Mouse (Mus musculus) ES-E14 (cell line): ENCODE results near the gene Adamts1. TPM values are rescaled to one million over a fixed set of nuclear protein-coding genes. Genes with fewer than 3 reads are reported as not detected.

ENCODE experiments used
- DNase-seq: peaks from one replicate; pipeline ENCODE4 v3.0.0-alpha.2; 2013; ENCODE audit warnings: low read depth, low spot score
- H3K27ac ChIP-seq: 2 replicates; pipeline ENCODE4 v1.5.1; 2012; ENCODE audit warnings: low read depth, mild to moderate bottlenecking, low read length, moderate library complexity, mixed read lengths; ENCODE audit not compliant: poor library complexity, insufficient read depth, severe bottlenecking
- H3K36me3 ChIP-seq: 2 replicates; pipeline ENCODE4 v1.6.1; 2012; ENCODE audit warnings: mild to moderate bottlenecking, low read length, moderate library complexity, mixed read lengths; ENCODE audit not compliant: control insufficient read depth, poor library complexity, insufficient read depth, severe bottlenecking
- H3K4me1 ChIP-seq, 2 experiments: fragments of 150-350 bp in 1 of 2; sonication (generic) in 1 of 2; 2 replicates each; pipeline ENCODE4 v1.6.1; 2012; ENCODE audit warnings: low read length in 2 of 2, mild to moderate bottlenecking in 1 of 2, mixed read lengths in 1 of 2; ENCODE audit not compliant: control insufficient read depth in 2 of 2, insufficient read depth in 2 of 2, poor library complexity in 1 of 2
- H3K4me3 ChIP-seq, 2 experiments: fragments of 150-350 bp in 1 of 2; sonication (generic) in 1 of 2; 2 replicates each; pipeline ENCODE4 v1.5.1; 2012; ENCODE audit warnings: low read length in 2 of 2, low read depth in 1 of 2, mild to moderate bottlenecking in 1 of 2, mixed read lengths in 1 of 2; ENCODE audit not compliant: insufficient read depth in 1 of 2, poor library complexity in 1 of 2, severe bottlenecking in 1 of 2
- H3K9ac ChIP-seq: 2 replicates; pipeline ENCODE4 v1.6.1; 2012; ENCODE audit warnings: low read depth, mild to moderate bottlenecking, low read length, mixed read lengths; ENCODE audit not compliant: poor library complexity, insufficient read depth, severe bottlenecking
- H3K9me3 ChIP-seq: fragments of 150-350 bp; sonication (generic); 2 replicates; pipeline ENCODE4 v1.6.1; 2012; ENCODE audit warnings: low read depth, mild to moderate bottlenecking, low read length; ENCODE audit not compliant: control insufficient read depth, insufficient read depth
- CHD2 ChIP-seq: IDR thresholded peaks from 2 replicates; pipeline ENCODE4 v1.6.1; 2014; ENCODE audit warnings: mild to moderate bottlenecking, low read depth, low read length, inconsistent platforms
- HCFC1 ChIP-seq: IDR thresholded peaks from 2 replicates; pipeline ENCODE4 v1.6.1; 2012; ENCODE audit warnings: low read length, inconsistent platforms, borderline replicate concordance; ENCODE audit not compliant: insufficient read depth
- MAFK ChIP-seq: IDR thresholded peaks from 2 replicates; pipeline ENCODE4 v1.6.1; 2014; ENCODE audit warnings: mild to moderate bottlenecking, low read depth, low read length, inconsistent platforms; ENCODE audit not compliant: insufficient read depth
- ZC3H11A ChIP-seq: IDR thresholded peaks from 2 replicates; pipeline ENCODE4 v1.6.1; 2012; ENCODE audit warnings: low read depth, mild to moderate bottlenecking, inconsistent platforms, low read length, borderline replicate concordance
- ZNF384 ChIP-seq: IDR thresholded peaks from 2 replicates; pipeline ENCODE4 v1.6.1; 2012; ENCODE audit warnings: low read depth, low read length, inconsistent platforms
- in situ Hi-C, 2 experiments: fragments of 600-800 bp; cut with MboI; formaldehyde crosslinking; loops; one replicate each; pipeline ENCODE4 v1.15.1; 2025; ENCODE audit warnings: low sequenced_read_pairs in 2 of 2, inconsistent platforms in 1 of 2; ENCODE audit not compliant: unreplicated experiment in 2 of 2
- total RNA-seq: library from RNA; depleted of rRNA; stranded (reverse); fragments of 300-350 nt; gene quantifications from 2 replicates; pipeline ENCODE4 v1.2.3, GENCODE M21; 2012; rRNA removed

Adamts1 gene
- 7.6 and 8.3 TPM in 2 replicates for total RNA-seq

GRCm38 (mm10) chr16:85802954-85803353, at the start of gene Adamts1:
TSS of gene Adamts1 (minus strand) at chr16:85803113.
- H3K4me1 ChIP-seq, result peaks cover 0 to 1% of the 10 kb centered on the region in 2 experiments; a peak in 1 of 4 replicates
- peak within 1 kb of the TSS; percentile 69 to 84 for H3K4me3 ChIP-seq
- H3K27ac ChIP-seq, result no peak within 1 kb of the TSS
- H3K36me3 ChIP-seq, result peaks cover 3% of the 10 kb centered on the region; the same call in 1 of the 2 replicates
- TF ChIP-seq ZNF384, result no peak
- peak; percentile 29; the same call in 1 of the 2 replicates for TF ChIP-seq HCFC1
- in situ Hi-C loops, result loop anchor here (10.0 to 25.0 kb wide), 3 partner anchors 612 to 1434 kb away; no protein-coding TSS in a partner anchor
- H3K9me3 ChIP-seq, result no peaks in the 10 kb centered on the region
- DNase-seq, result no peak
- peak within 1 kb of the TSS; percentile 58 for H3K9ac ChIP-seq

- no peak overlapping the region for H3K9ac ChIP-seq
- H3K4me1 ChIP-seq, result no peaks in the 10 kb centered on the region
- no peaks in the 10 kb centered on the region for H3K36me3 ChIP-seq
- no peak overlapping the region for H3K27ac ChIP-seq
- TF ChIP-seq CHD2 (no peak), ZNF384 (no peak), MAFK (no peak), HCFC1 (no peak), ZC3H11A (no peak)
- DNase-seq, result no peak
- in situ Hi-C loops, result no loop called here
- no peak overlapping the region for H3K4me3 ChIP-seq
- no peaks in the 10 kb centered on the region for H3K9me3 ChIP-seq
Measured at GRCm38 (mm10) chr16:85827066-85827465, 24.2 kb upstream of the Adamts1 start.

- Histone ChIP-seq H3K4me1 (no peaks in the 10 kb centered on the region), H3K36me3 (no peaks in the 10 kb centered on the region), H3K9me3 (no peaks in the 10 kb centered on the region), H3K4me3 (no peak overlapping the region), H3K9ac (no peak overlapping the region), H3K27ac (no peak overlapping the region)
- in situ Hi-C loops, result loop anchor here (25.0 kb wide), 2 partner anchors 815 to 1415 kb away; no protein-coding TSS in a partner anchor
- no peak for DNase-seq
- TF ChIP-seq CHD2, result no peak
- TF ChIP-seq MAFK, result 0 out of 2 replicates have a peak, but pooled peaks have one; percentile 13
Measured at GRCm38 (mm10) chr16:85822330-85822916, 19.5 kb upstream of the Adamts1 start.

GRCm38 (mm10) chr16:85819808-85820458, 17.0 kb upstream of the Adamts1 start:
- no peak for TF ChIP-seq ZC3H11A
- no peak for TF ChIP-seq CHD2
- no peak for TF ChIP-seq ZNF384
- no peak for TF ChIP-seq HCFC1
- no peak for TF ChIP-seq MAFK
- no peak for DNase-seq
- in situ Hi-C loops, result loop anchor here (10.0 to 25.0 kb wide), 3 partner anchors 817 to 1417 kb away; no protein-coding TSS in a partner anchor

More at GRCm38 (mm10) chr16:85819808-85820458, 17.0 kb upstream of the Adamts1 start:
- Histone ChIP-seq H3K9ac (no peak overlapping the region), H3K36me3 (no peaks in the 10 kb centered on the region), H3K4me1 (no peaks in the 10 kb centered on the region), H3K9me3 (no peaks in the 10 kb centered on the region), H3K27ac (no peak overlapping the region), H3K4me3 (no peak overlapping the region)
